ENCODE assay signal across 18 mouse cellular contexts in the genomic region with DNA sequence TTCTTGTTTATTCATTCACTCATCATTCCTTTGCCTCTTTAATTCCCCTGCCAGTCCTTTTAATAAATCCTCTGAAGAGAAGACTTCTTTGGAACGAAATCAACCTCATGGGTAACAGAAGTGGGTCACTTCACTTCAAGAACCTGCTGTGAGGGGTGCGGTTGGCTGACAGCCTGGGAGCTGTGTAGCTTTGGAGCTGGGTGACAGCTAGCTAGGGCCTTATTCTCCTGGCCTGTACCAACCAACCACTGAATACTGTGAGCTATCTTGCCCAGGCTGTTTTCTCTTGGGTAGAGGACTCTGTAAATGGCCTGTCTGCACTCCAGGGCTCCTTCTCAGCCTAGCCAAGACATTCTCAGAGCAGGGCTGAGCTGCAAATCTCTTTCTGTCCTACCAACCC.
A peak's percentile ranks its signal among the peaks of the same experiment; 100 is the strongest.
DNase-seq lines count a peak whose midpoint lies in the region; ATAC-seq and TF ChIP-seq lines count a peak whose summit lies in the region.
"Had no signal": no experiment of that assay in that cellular context is flagged by ENCODE, and none has a peak within 500 bp of the region (broad histone marks: within the 10 kb centered on the region; RNA-seq: fewer than 3 reads in every experiment).

No protein-coding gene starts in this region.

- no peak for ATAC-seq in heart, embryonic 11.5 days (replicated peaks; ENCODE audit: insufficient number of reproducible peaks, low FRiP score, low TSS enrichment)
- ATAC-seq: intestine, embryonic 15.5 days; midbrain, embryonic 15.5 days had no signal

- no peaks in the 10 kb centered on the region for H3K36me3 ChIP-seq in heart, embryonic 11.5 days (ENCODE audit: control insufficient read depth, insufficient read depth, low read length)
- H3K36me3 ChIP-seq: embryonic facial prominence, embryonic 13.5 days; forebrain, embryonic 12.5 days; intestine, embryonic 15.5 days; lung, embryonic 15.5 days; midbrain, embryonic 15.5 days had no signal

- H3K4me3 ChIP-seq in heart, embryonic 11.5 days (ENCODE audit: low read depth, low read length), result no peak overlapping the region
- H3K4me3 ChIP-seq: embryonic facial prominence, embryonic 13.5 days; forebrain, embryonic 12.5 days; intestine, embryonic 15.5 days; lung, embryonic 15.5 days; midbrain, embryonic 15.5 days had no signal

- peak; percentile 4 to 18 for DNase-seq in cerebellum, adult 18-20 months
- no peak for DNase-seq in cerebellum, postnatal 36 days
- peak; percentile 8 for DNase-seq in layer of hippocampus, adult 11-12 months (ENCODE audit: low spot score)
- no peak for DNase-seq in layer of hippocampus, adult 9-10 months (ENCODE audit: low spot score)
- DNase-seq in brain, embryonic 14.5 days (ENCODE audit: low read depth), result peak; percentile 39
- peak; percentile 31 for DNase-seq in lung, postnatal 10 days
- no peak for DNase-seq in adipocyte (ENCODE audit: low spot score)
- DNase-seq: adrenal gland, postnatal 25 days; heart, adult 11 months; heart, postnatal 14 days; retina, postnatal 1 day; thymus, adult 18-20 months had no signal

- no peaks in the 10 kb centered on the region for H3K9me3 ChIP-seq in heart, embryonic 11.5 days (replicated peaks; ENCODE audit: control insufficient read depth, low read length)
- H3K9me3 ChIP-seq: embryonic facial prominence, embryonic 13.5 days; forebrain, embryonic 12.5 days; intestine, embryonic 15.5 days; lung, embryonic 15.5 days; midbrain, embryonic 15.5 days had no signal

- 69% methylated on average over 2 of the region's 2 CpGs for WGBS in heart, embryonic 11.5 days (ENCODE audit: insufficient replicate concordance)

- no peak overlapping the region for H3K4me2 ChIP-seq in heart, embryonic 11.5 days
- H3K4me2 ChIP-seq: embryonic facial prominence, embryonic 13.5 days; forebrain, embryonic 12.5 days; intestine, embryonic 15.5 days; lung, embryonic 15.5 days; midbrain, embryonic 15.5 days had no signal

- TF ChIP-seq CTCF in brain, embryonic 14.5 days (IDR thresholded peaks at IDR 0.05; ENCODE audit: borderline replicate concordance, extremely low read depth, insufficient read depth, insufficient read length), result no peak

- H3K27ac ChIP-seq in heart, embryonic 11.5 days (ENCODE audit: low read depth, low read length), result no peak overlapping the region
- H3K27ac ChIP-seq: embryonic facial prominence, embryonic 13.5 days; forebrain, embryonic 12.5 days; intestine, embryonic 15.5 days; lung, embryonic 15.5 days; midbrain, embryonic 15.5 days had no signal

- TF ChIP-seq POLR2A in brain, embryonic 14.5 days (IDR thresholded peaks at IDR 0.05; ENCODE audit: borderline replicate concordance, extremely low read depth, insufficient read depth, insufficient read length, poor library complexity, severe bottlenecking), result no peak

- H3K9ac ChIP-seq in heart, embryonic 11.5 days (ENCODE audit: low read depth, low read length), result no peak overlapping the region
- H3K9ac ChIP-seq: embryonic facial prominence, embryonic 13.5 days; forebrain, embryonic 12.5 days; intestine, embryonic 15.5 days; lung, embryonic 15.5 days; midbrain, embryonic 15.5 days had no signal

- no peaks in the 10 kb centered on the region for H3K27me3 ChIP-seq in heart, embryonic 11.5 days (ENCODE audit: control insufficient read depth, insufficient read depth, low read length)
- H3K27me3 ChIP-seq: embryonic facial prominence, embryonic 13.5 days; forebrain, embryonic 12.5 days; intestine, embryonic 15.5 days; lung, embryonic 15.5 days; midbrain, embryonic 15.5 days had no signal

- H3K4me1 ChIP-seq in heart, embryonic 11.5 days (ENCODE audit: control insufficient read depth, insufficient read depth, low read length), result no peaks in the 10 kb centered on the region
- H3K4me1 ChIP-seq: intestine, embryonic 15.5 days; lung, embryonic 15.5 days had no signal

Comparison
In these comparisons a context has a peak if more than half of its experiments do, and no peak if none do; other contexts are left out.
1. DNase-seq: peak in cerebellum, adult 18-20 months (2 of 2), layer of hippocampus, adult 11-12 months (single experiment), brain, embryonic 14.5 days (single experiment) and lung, postnatal 10 days (single experiment); none in cerebellum, postnatal 36 days (0 of 2), layer of hippocampus, adult 9-10 months (single experiment) and adipocyte (single experiment).